Mouse (Mus musculus): Measurements from ENCODE around the gene Thada. TPM values are rescaled to one million over a fixed set of nuclear protein-coding genes. Genes with fewer than 3 reads are reported as not detected.

The Thada gene
- total and polyA plus RNA-seq, 2 experiments from 2014 or later: 4.3 to 12.2 TPM

DNA sequence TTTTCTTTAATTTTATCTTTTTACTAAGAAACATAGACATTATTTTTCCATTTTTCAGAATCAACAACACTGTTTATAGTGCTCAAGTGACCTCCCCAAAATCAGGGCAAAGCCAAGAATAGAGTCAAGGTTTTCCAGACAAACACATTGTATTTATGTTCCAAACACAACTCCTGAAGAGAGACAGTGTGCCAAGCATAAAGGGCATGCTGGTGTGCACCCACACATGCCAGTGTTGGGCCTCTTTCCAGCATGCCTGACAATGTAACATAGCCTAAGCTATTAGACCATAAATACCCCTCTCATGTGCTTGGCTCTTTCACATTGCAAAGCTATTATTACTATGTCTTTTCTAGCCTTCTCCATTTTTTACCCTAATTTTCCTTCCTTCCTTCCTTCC is 205.8 kb downstream of the Thada start:
- no peak overlapping the region for H3K4me3 ChIP-seq (ENCODE audit: low read depth, low read length)
- H3K27me3 ChIP-seq (ENCODE audit: insufficient read depth, low read length): no peaks in the 10 kb centered on the region
- DNase-seq (ENCODE audit: low spot score): no peak
- no peaks in the 10 kb centered on the region for H3K36me3 ChIP-seq (ENCODE audit: insufficient read depth, low read length)
- H3K9me3 ChIP-seq (ENCODE audit: low read length): no peaks in the 10 kb centered on the region
- no peak for ATAC-seq (ENCODE audit: low FRiP score)
- no peak for TF ChIP-seq CTCF (IDR thresholded peaks at IDR 0.05)
- H3K9ac ChIP-seq (replicated peaks; ENCODE audit: low read length, poor library complexity, severe bottlenecking): no peak overlapping the region
- no peaks in the 10 kb centered on the region for H3K4me1 ChIP-seq (ENCODE audit: insufficient read depth, low read length)
- H3K27ac ChIP-seq (ENCODE audit: low read depth, low read length): no peak overlapping the region
- H3K4me2 ChIP-seq (ENCODE audit: low read depth, low read length, poor library complexity, severe bottlenecking): no peak overlapping the region

DNA sequence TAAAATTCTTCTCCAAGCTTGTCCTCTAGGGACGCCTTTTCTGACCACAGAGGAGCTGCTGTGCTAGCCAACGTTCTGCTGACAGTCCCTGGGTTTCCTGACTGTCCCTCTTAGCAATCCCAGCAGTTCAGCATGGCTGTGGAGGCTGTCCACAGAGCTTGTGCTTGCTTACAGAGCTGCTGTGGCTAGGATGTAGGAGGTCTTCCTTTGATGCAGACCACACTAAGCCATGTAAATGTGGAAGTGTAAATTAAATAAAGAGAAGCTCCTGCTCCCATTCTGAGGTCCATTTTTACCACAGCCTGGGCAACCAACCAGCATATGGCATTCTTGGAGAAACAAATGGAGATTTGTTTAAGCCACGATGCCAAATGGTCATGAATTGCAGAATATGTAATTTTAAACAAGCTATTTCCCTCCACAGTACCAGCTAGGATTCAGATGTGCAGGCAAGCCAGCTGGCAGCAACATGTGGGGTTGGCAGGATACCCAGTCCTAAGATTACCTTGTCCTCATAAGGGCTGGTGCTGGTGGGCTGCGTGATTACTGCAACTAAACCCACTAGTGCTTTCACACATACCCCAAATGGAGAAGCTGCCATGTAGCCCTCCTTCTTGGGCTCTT is 207.3 kb downstream of the Thada start:
- 50% methylated on average over 4 of the region's 4 CpGs for WGBS
- 0 out of 2 replicates have a peak overlapping the region, but pooled peaks have one; percentile 4 for H3K27ac ChIP-seq (ENCODE audit: low read depth, low read length)

DNA sequence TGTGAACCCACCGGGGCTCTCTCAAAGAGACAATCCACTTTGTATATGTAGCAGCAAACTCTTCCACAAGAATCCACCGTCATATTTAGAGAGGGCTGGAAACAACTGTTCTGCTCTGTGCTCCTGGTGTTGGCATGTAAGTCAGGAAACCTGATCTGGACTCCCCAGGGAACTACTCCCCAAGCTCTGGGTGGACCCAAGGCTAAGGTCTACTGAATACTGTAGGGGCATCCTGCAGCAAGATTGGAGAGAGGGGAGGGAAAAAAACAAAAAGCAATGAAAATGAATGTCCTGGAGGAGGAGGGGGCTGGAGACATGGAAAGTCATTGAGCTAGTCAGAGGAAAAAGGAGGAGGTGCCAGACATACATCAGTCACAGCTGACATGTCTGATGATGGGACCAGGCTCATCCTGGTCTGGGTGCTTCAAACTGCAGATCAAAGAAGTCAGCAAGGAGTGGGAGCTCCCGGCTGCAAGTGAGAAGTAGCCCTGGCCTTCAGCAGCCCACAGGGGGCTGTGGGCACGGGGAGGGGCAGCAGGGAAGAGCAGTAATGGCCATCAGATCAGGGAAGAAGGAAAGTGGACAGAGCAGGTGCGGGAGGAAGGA is 208.0 kb downstream of the Thada start:
- WGBS: 86% methylated on average over 5 of the region's 5 CpGs
- Histone ChIP-seq H3K9ac (replicated peaks; ENCODE audit: low read length, poor library complexity, severe bottlenecking) (no peak overlapping the region), H3K36me3 (ENCODE audit: insufficient read depth, low read length) (no peaks in the 10 kb centered on the region), H3K27me3 (ENCODE audit: insufficient read depth, low read length) (no peaks in the 10 kb centered on the region), H3K4me1 (ENCODE audit: insufficient read depth, low read length) (no peaks in the 10 kb centered on the region), H3K27ac (ENCODE audit: low read depth, low read length) (0 out of 2 replicates have a peak overlapping the region, but pooled peaks have one; percentile 4), H3K9me3 (ENCODE audit: low read length) (no peaks in the 10 kb centered on the region), H3K4me2 (ENCODE audit: low read depth, low read length, poor library complexity, severe bottlenecking) (no peak overlapping the region), H3K4me3 (ENCODE audit: low read depth, low read length) (no peak overlapping the region)
- DNase-seq (ENCODE audit: low spot score) (no peak), ATAC-seq (ENCODE audit: low FRiP score) (no peak)
- no peak for TF ChIP-seq CTCF (IDR thresholded peaks at IDR 0.05)

More for the DNA sequence above, 207.3 kb downstream of the Thada start:
- Histone ChIP-seq H3K4me3 (ENCODE audit: low read depth, low read length) (no peak overlapping the region), H3K27me3 (ENCODE audit: insufficient read depth, low read length) (no peaks in the 10 kb centered on the region), H3K9me3 (ENCODE audit: low read length) (no peaks in the 10 kb centered on the region), H3K36me3 (ENCODE audit: insufficient read depth, low read length) (no peaks in the 10 kb centered on the region), H3K4me2 (ENCODE audit: low read depth, low read length, poor library complexity, severe bottlenecking) (no peak overlapping the region), H3K9ac (replicated peaks; ENCODE audit: low read length, poor library complexity, severe bottlenecking) (no peak overlapping the region), H3K4me1 (ENCODE audit: insufficient read depth, low read length) (no peaks in the 10 kb centered on the region)
- TF ChIP-seq CTCF (IDR thresholded peaks at IDR 0.05): no peak
- DNase-seq (ENCODE audit: low spot score): peak; percentile 32
- no peak for ATAC-seq (ENCODE audit: low FRiP score)

DNA sequence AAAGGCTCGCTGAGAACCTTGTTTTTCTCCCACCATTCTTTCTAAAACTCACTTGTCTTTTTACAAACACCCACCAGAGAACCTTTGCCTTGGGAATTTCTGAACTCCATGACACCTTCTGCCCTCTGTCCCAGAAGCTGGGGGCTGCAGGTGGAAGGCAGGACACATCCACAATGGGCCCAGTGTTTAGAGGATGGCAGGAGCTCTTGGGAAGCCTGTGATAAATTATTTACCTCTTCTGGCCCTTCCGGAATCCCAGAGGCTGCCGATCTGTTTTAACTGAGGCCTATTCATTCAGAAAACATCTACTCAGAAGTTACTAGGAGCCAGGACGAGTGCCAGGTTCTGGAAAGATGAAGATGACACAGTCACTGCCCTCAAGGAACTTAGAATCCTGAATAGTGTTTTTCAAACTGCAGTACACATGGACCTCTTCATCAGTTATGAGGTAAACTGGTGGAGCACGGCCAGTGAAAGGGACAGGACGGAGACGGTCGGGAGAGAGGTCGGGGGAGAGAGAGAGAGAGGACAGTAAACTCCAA is 209.7 kb downstream of the Thada start:
- no peak overlapping the region for H3K9ac ChIP-seq (replicated peaks; ENCODE audit: low read length, poor library complexity, severe bottlenecking)
- ATAC-seq (ENCODE audit: low FRiP score) (no peak), DNase-seq (ENCODE audit: low spot score) (peak; percentile 34)
- WGBS: 69% methylated on average over 9 of the region's 9 CpGs
- H3K36me3 ChIP-seq (ENCODE audit: insufficient read depth, low read length): 0 out of 2 replicates have a peak, but pooled peaks cover 3% of the 10 kb centered on the region
- no peaks in the 10 kb centered on the region for H3K27me3 ChIP-seq (ENCODE audit: insufficient read depth, low read length)
- TF ChIP-seq CTCF (IDR thresholded peaks at IDR 0.05): no peak
- H3K4me2 ChIP-seq (ENCODE audit: low read depth, low read length, poor library complexity, severe bottlenecking): no peak overlapping the region
- H3K27ac ChIP-seq (ENCODE audit: low read depth, low read length): no peak overlapping the region
- H3K4me3 ChIP-seq (ENCODE audit: low read depth, low read length): no peak overlapping the region
- H3K9me3 ChIP-seq (ENCODE audit: low read length): no peaks in the 10 kb centered on the region
- H3K4me1 ChIP-seq (ENCODE audit: insufficient read depth, low read length): no peaks in the 10 kb centered on the region

DNA sequence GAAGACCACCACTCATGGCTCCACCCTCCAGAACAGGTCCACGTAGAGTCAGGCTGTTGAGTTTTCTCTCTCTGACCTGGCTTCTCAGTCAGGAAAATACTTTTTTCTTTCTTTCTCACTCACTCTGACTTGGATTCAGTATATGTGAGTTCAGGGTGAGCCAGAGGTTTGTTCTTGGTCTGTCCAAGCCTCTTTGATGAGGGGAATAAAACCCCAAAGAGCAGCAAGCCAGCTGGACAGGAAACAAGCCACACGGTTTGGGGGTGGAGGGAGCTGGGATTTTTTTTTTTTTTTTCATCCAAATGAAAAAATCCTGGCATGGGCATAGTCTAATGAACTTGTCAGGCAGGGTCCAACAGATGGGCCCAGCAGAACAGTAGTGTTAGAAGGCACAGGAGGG is 210.2 kb downstream of the Thada start:
- peak; percentile 15 for DNase-seq (ENCODE audit: low spot score)
- 70% methylated on average over 2 of the region's 2 CpGs for WGBS
- TF ChIP-seq CTCF (IDR thresholded peaks at IDR 0.05): no peak
- Histone ChIP-seq H3K27ac (ENCODE audit: low read depth, low read length) (no peak overlapping the region), H3K4me3 (ENCODE audit: low read depth, low read length) (no peak overlapping the region), H3K4me2 (ENCODE audit: low read depth, low read length, poor library complexity, severe bottlenecking) (no peak overlapping the region), H3K4me1 (ENCODE audit: insufficient read depth, low read length) (no peaks in the 10 kb centered on the region), H3K36me3 (ENCODE audit: insufficient read depth, low read length) (0 out of 2 replicates have a peak, but pooled peaks cover 3% of the 10 kb centered on the region), H3K27me3 (ENCODE audit: insufficient read depth, low read length) (no peaks in the 10 kb centered on the region), H3K9me3 (ENCODE audit: low read length) (no peaks in the 10 kb centered on the region), H3K9ac (replicated peaks; ENCODE audit: low read length, poor library complexity, severe bottlenecking) (no peak overlapping the region)
- ATAC-seq (ENCODE audit: low FRiP score): no peak

DNA sequence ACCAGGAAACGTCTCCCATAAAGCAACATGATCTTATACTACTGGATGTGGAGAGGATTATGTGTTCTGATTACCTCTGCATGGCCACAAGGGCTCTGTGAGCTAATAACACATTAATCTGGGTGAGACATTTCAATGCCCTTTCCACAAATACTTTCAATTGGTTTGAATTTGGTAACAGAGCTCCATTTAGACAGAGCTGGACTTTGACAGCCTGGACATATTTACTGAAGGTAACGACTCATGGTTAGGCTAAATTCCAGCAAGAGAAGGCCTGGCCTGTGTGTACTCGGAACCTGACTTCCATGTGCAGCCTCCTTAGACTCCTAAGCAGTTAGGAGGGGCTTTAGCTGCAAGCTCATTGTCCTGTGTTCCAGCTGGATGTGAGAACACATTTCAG is 214.6 kb downstream of the Thada start:
- ATAC-seq (ENCODE audit: low FRiP score) (no peak), DNase-seq (ENCODE audit: low spot score) (no peak)
- Histone ChIP-seq H3K27ac (ENCODE audit: low read depth, low read length) (no peak overlapping the region), H3K4me3 (ENCODE audit: low read depth, low read length) (no peak overlapping the region), H3K9me3 (ENCODE audit: low read length) (no peaks in the 10 kb centered on the region), H3K36me3 (ENCODE audit: insufficient read depth, low read length) (0 out of 2 replicates have a peak, but pooled peaks cover 3% of the 10 kb centered on the region), H3K4me2 (ENCODE audit: low read depth, low read length, poor library complexity, severe bottlenecking) (no peak overlapping the region), H3K27me3 (ENCODE audit: insufficient read depth, low read length) (no peaks in the 10 kb centered on the region), H3K9ac (replicated peaks; ENCODE audit: low read length, poor library complexity, severe bottlenecking) (no peak overlapping the region), H3K4me1 (ENCODE audit: insufficient read depth, low read length) (no peaks in the 10 kb centered on the region)
- TF ChIP-seq CTCF (IDR thresholded peaks at IDR 0.05): no peak
- WGBS: 87% methylated on average over 3 of the region's 3 CpGs

Data from midbrain, postnatal 0 days (tissue).